Mouse (Mus musculus): Measurements from ENCODE around the gene Atp23.

Atp23 gene

GRCm38 (mm10) chr10:126900821-126901487 is at the start of gene Atp23:
TSS of gene Atp23 (minus strand) at chr10:126901355.
- in situ Hi-C loops (cut with MboI), result no loop called here

- in situ Hi-C loops (cut with MboI), result no loop called here
Measured at GRCm38 (mm10) chr10:126950572-126950971, 49.4 kb upstream of the Atp23 start.

- in situ Hi-C loops (cut with MboI), result no loop called here
Measured at GRCm38 (mm10) chr10:126949824-126950223, 48.7 kb upstream of the Atp23 start.

GRCm38 (mm10) chr10:126945531-126945930 is 44.4 kb upstream of the Atp23 start:
- in situ Hi-C loops (cut with MboI), result no loop called here

- in situ Hi-C loops (cut with MboI), result no loop called here
Measured at GRCm38 (mm10) chr10:126940949-126941348, 39.8 kb upstream of the Atp23 start.

GRCm38 (mm10) chr10:126935556-126936381 is 34.6 kb upstream of the Atp23 start:
- in situ Hi-C loops (cut with MboI), result no loop called here

GRCm38 (mm10) chr10:126935121-126935520 is 34.0 kb upstream of the Atp23 start:
- in situ Hi-C loops (cut with MboI), result no loop called here

- in situ Hi-C loops (cut with MboI), result no loop called here
Measured at GRCm38 (mm10) chr10:126934561-126934960, 33.4 kb upstream of the Atp23 start.

- in situ Hi-C loops (cut with MboI), result no loop called here
Measured at GRCm38 (mm10) chr10:126931760-126932139, 30.6 kb upstream of the Atp23 start.

GRCm38 (mm10) chr10:126931123-126931759 is 30.1 kb upstream of the Atp23 start:
- in situ Hi-C loops (cut with MboI), result no loop called here

- in situ Hi-C loops (cut with MboI), result no loop called here
Measured at GRCm38 (mm10) chr10:126930270-126931121, 29.3 kb upstream of the Atp23 start.

GRCm38 (mm10) chr10:126929543-126929942 is 28.4 kb upstream of the Atp23 start:
- in situ Hi-C loops (cut with MboI), result no loop called here

GRCm38 (mm10) chr10:126928819-126929206 is 27.7 kb upstream of the Atp23 start:
- in situ Hi-C loops (cut with MboI), result no loop called here

GRCm38 (mm10) chr10:126928011-126928818 is 27.1 kb upstream of the Atp23 start:
- in situ Hi-C loops (cut with MboI), result no loop called here

- in situ Hi-C loops (cut with MboI), result no loop called here
Measured at GRCm38 (mm10) chr10:126927101-126927961, 26.2 kb upstream of the Atp23 start.

- in situ Hi-C loops (cut with MboI), result no loop called here
Measured at GRCm38 (mm10) chr10:126925391-126925790, 24.2 kb upstream of the Atp23 start.

- in situ Hi-C loops (cut with MboI), result no loop called here
Measured at GRCm38 (mm10) chr10:126924087-126924486, 22.9 kb upstream of the Atp23 start.

- in situ Hi-C loops (cut with MboI), result no loop called here
Measured at GRCm38 (mm10) chr10:126920220-126920619, 19.1 kb upstream of the Atp23 start.

- in situ Hi-C loops (cut with MboI), result loop anchor here (5.0 to 10.0 kb wide), 2 partner anchors 73 to 116 kb away; partner anchors contain the start of gene Tsfm
Measured at GRCm38 (mm10) chr10:126919067-126919466, 17.9 kb upstream of the Atp23 start.

GRCm38 (mm10) chr10:126914288-126914687 is 13.1 kb upstream of the Atp23 start:
- in situ Hi-C loops (cut with MboI), result loop anchor here (10.0 kb wide), 1 partner anchor 121 kb away; the partner anchor contains the start of gene Tsfm

Data from mature B cell (primary cell).